Mouse (Mus musculus) macrophage (primary cell): ENCODE results near the gene Rassf4. TPM values are rescaled to one million over a fixed set of nuclear protein-coding genes. Genes with fewer than 3 reads are reported as not detected.

Experiments
- H3K27ac ChIP-seq: fragments of 350-480 bp; formaldehyde crosslinking; 2 replicates; pipeline ENCODE4 v1.9.0; 2021
- H3K36me3 ChIP-seq: fragments of 350-480 bp; formaldehyde crosslinking; 2 replicates; pipeline ENCODE4 v1.9.0; 2021; ENCODE audit errors: inconsistent target
- H3K4me3 ChIP-seq: fragments of 350-480 bp; formaldehyde crosslinking; 2 replicates; pipeline ENCODE4 v1.9.0; 2021; ENCODE audit errors: inconsistent target
- H3K79me2 ChIP-seq: fragments of 350-480 bp; formaldehyde crosslinking; 2 replicates; pipeline ENCODE4 v1.9.0; 2021; ENCODE audit errors: inconsistent target
- WGBS: methylation state at CpG from one replicate; pipeline ENCODE4 v1.1.7; 2026; ENCODE audit warnings: inconsistent platforms; ENCODE audit not compliant: missing documents; 5-methylcytosine and 5-hydroxymethylcytosine counted together
- polyA plus RNA-seq: library from polyadenylated mRNA; stranded (reverse); fragments of 250-400 nt; gene quantifications from 3 replicates; pipeline ENCODE4 v1.2.4, GENCODE M21; 2018; ENCODE audit warnings: inconsistent platforms

The Rassf4 gene
- polyA plus RNA-seq, 1 experiment from 2014 or later, result 138 TPM

GRCm38 (mm10) chr6:116664830-116665229 is 8.9 kb downstream of the Rassf4 start:
- Histone ChIP-seq H3K36me3 (peaks cover 26% of the 10 kb centered on the region), H3K79me2 (peaks cover 100% of the 10 kb centered on the region), H3K4me3 (no peak overlapping the region), H3K27ac (peak overlapping the region; percentile 83)
- 91% methylated on average over 3 of the region's 3 CpGs for WGBS

DNA sequence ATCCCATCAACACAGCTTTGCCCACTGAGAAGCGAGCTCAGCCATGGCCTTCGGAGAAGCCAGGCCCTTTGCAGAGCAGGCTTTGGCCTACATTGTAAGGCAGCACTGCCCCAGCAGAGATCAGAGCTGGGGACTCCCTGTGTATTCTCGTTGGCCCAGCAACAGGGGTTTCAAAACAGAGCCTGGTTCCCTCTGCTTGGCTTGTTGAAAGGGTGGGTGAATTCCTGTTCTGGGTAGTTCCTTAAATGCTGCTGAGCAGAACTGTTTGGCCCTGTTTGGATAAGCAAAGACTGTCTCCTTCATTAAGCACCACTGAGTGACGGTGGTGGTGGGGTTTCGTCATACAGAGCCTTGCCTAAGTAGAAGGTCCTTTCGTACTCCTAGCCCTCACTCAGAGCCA is 9.7 kb downstream of the Rassf4 start:
- Histone ChIP-seq H3K79me2 (peaks cover 100% of the 10 kb centered on the region), H3K27ac (peak overlapping the region; percentile 83), H3K36me3 (peaks cover 34% of the 10 kb centered on the region), H3K4me3 (no peak overlapping the region)
- WGBS, result 21% methylated on average over 6 of the region's 6 CpGs

DNA sequence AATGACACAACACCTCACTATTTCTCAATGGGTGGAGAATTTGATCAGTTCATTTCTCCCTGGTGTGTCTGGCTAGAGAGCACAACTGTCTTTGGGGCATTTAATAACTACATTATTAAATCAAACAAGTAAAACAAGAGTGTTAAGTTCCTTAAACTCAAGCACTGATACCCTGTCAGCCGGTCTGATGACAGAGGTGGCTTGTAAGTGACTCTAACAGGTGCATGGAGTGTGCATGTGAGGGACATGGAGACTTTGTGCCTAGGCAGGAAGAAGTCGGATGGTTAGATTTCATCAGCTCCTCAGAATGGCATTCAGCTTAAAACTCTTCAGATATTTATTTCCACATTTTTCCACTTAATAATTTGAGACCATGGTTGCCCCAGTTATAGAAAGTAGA is 10.4 kb downstream of the Rassf4 start:
- no peak overlapping the region for H3K4me3 ChIP-seq
- peak overlapping the region; percentile 83 for H3K27ac ChIP-seq
- H3K36me3 ChIP-seq, result peaks cover 40% of the 10 kb centered on the region
- peaks cover 93% of the 10 kb centered on the region for H3K79me2 ChIP-seq
- WGBS, result 71% methylated on average over 2 of the region's 2 CpGs

DNA sequence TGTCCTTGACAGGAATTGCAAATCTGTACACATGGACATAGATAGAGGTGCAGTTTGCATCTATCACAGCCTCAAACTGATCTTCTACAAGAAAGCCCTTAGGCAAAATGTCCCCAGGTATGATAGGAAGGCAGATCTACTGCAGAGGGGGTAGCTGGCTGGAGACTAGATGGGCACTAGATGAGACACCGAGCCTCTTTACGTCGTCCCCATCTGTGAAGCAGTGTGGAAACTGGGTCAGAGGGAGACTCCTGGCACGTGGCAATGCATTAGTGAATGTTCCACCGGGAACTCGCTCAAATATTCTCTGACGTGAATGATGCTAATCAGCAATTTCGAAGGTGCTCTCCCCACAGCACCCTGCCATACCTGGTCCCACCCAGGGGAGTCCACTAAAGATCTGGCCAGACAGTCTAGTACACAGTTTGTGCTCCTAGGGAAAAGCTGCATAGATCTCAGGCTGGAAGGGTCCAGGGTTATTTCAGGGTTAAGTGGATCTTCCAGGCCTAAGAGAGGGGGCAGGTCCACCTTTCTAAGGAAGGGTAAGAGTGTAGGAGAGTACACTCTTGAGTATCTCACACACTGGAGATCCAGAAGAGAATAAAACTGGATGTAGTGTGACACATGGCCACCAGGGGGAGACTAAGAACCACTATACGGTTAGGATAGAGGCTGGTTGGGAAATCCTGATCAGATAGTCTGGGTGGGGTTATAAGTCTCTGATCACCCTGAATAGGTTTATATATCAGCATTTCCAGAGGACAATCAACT is 19.9 kb downstream of the Rassf4 start:
- no peak overlapping the region for H3K4me3 ChIP-seq
- peaks cover 77% of the 10 kb centered on the region for H3K36me3 ChIP-seq
- 70% methylated on average over 9 of the region's 9 CpGs for WGBS
- H3K27ac ChIP-seq, result no peak overlapping the region
- H3K79me2 ChIP-seq, result peaks cover 46% of the 10 kb centered on the region; the same call in 1 of the 2 replicates

DNA sequence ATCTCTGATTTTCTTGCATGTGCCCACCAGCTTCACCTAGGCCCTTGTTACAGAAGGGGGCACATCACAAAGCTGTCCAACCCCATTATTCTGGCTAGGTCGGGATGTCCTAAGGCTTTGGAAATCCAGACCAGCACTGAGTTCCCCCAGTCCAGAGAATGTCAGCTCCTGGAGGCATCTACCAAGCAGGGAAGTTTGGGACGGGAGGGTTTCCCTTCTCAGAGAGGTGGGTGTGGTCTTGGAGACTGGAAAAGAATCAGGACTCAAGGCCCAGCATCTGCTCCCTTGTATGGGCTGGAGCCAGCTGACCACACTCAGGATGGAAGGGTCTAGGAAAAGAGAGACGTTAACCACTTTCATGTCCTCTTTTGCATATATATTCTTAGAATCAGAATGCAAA is 20.6 kb downstream of the Rassf4 start:
- 66% methylated on average over 3 of the region's 3 CpGs for WGBS

GRCm38 (mm10) chr6:116651437-116652118 is 22.2 kb downstream of the Rassf4 start:
- 31% methylated on average over 20 of the region's 20 CpGs for WGBS
- Histone ChIP-seq H3K4me3 (no peak overlapping the region), H3K79me2 (peaks cover 46% of the 10 kb centered on the region; the same call in 1 of the 2 replicates), H3K36me3 (peaks cover 77% of the 10 kb centered on the region), H3K27ac (no peak overlapping the region)

More for the DNA sequence above, 20.6 kb downstream of the Rassf4 start:
- Histone ChIP-seq H3K36me3 (peaks cover 76% of the 10 kb centered on the region), H3K79me2 (peaks cover 46% of the 10 kb centered on the region; the same call in 1 of the 2 replicates), H3K4me3 (no peak overlapping the region), H3K27ac (no peak overlapping the region)

DNA sequence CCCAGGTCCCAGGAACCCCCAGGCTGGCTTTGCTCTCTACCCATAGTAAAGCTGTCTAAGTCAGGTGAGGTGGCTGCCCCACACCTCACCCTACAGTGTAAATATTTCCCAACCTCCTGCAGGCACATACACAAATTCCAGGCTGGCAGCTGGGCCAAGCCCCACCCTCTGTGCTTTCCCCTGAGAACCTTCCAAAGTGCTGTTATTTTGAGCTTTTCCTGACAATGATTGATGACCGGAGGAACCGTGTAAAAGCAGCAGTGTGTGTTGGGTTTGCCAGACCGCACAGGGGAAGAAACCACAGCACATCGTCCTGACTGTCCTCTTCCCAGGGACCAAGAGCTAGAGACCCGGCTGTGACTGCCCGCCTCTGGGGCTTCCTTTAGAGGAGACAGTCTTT is 23.3 kb downstream of the Rassf4 start, which contains the start of gene Depp1:
Gene Depp1, plus strand, starts transcription at position 204 of the 400 bp plus-strand sequence.
- Histone ChIP-seq H3K27ac (no peak within 1 kb of the TSS), H3K4me3 (no peak within 1 kb of the TSS), H3K36me3 (peaks cover 83% of the 10 kb centered on the region), H3K79me2 (peaks cover 40% of the 10 kb centered on the region; the same call in 1 of the 2 replicates)
- 39% methylated on average over 6 of the region's 6 CpGs for WGBS

GRCm38 (mm10) chr6:116649811-116650210 is 23.9 kb downstream of the Rassf4 start:
- WGBS, result 57% methylated on average over 7 of the region's 7 CpGs
- Histone ChIP-seq H3K27ac (no peak overlapping the region), H3K4me3 (no peak overlapping the region), H3K36me3 (peaks cover 84% of the 10 kb centered on the region), H3K79me2 (peaks cover 34% of the 10 kb centered on the region; the same call in 1 of the 2 replicates)

DNA sequence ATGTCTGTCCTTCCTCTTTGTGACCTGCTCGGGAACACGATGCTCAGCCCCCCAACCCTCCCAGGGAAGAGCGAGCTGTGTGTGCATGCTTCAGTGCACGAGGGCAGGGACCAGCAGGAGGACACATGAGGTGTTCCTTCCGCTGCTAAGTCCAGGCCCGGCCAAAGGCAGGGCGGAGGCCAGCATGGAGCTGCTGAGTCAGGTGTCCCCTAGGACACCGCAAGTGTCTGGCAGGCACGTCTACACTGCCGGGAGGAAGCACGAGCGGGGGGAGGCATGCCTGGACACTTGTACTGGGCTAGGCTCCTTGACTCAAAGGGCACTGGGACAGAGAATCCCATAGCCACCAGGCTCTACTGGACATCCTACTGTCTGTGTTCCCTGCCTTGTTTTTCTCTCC is 26.0 kb downstream of the Rassf4 start:
- H3K79me2 ChIP-seq, result peaks cover 15% of the 10 kb centered on the region; the same call in 1 of the 2 replicates
- no peak overlapping the region for H3K27ac ChIP-seq
- H3K36me3 ChIP-seq, result peaks cover 92% of the 10 kb centered on the region
- H3K4me3 ChIP-seq, result no peak overlapping the region
- 92% methylated on average over 12 of the region's 12 CpGs for WGBS

- H3K79me2 ChIP-seq, result no peaks in the 10 kb centered on the region; the same call in 1 of the 2 replicates
- H3K4me3 ChIP-seq, result no peak overlapping the region
- peaks cover 93% of the 10 kb centered on the region for H3K36me3 ChIP-seq
- 41% methylated on average over 3 of the region's 3 CpGs for WGBS
- no peak overlapping the region for H3K27ac ChIP-seq
Measured at GRCm38 (mm10) chr6:116644335-116644734, 29.4 kb downstream of the Rassf4 start.

DNA sequence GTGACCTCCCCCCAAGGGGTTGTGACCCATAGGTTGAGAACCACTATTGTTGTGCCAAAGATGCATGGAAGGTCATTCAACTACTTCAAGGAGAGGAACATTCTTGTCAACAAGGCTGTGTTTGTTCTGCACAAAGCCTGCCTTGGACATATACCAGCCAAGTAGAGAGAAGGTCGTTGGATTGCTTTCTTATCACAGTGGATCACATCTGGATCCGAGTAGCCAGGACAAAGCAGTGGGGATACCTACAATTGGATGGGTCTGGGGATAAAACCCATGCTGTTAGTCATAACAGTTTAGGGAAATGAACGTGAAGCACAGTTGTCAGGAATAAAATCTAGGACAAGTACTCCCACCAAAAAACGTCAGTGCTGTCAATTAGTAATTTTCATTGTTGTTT is 29.9 kb downstream of the Rassf4 start:
- 95% methylated on average over 4 of the region's 4 CpGs for WGBS
- Histone ChIP-seq H3K27ac (no peak overlapping the region), H3K36me3 (peaks cover 97% of the 10 kb centered on the region), H3K4me3 (no peak overlapping the region), H3K79me2 (no peaks in the 10 kb centered on the region)

DNA sequence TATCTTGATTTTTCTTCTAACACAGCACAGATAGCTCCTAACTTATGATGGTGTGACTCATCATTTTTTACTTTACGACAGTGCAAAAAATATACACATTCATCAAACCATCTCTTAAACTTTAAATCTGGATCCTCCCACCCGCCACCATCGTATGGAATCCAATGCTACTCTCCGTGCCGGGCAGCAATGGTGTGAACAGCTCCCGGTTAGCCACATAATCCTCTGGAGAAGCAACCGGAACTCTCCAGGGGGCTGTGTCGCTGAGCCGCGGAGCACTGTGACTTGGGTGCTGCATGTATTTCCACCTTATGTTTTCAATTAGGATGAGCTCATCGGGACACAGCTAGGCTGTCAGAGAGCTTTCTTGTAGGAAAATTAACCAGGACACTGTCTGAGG is 30.8 kb downstream of the Rassf4 start:
- Histone ChIP-seq H3K79me2 (no peaks in the 10 kb centered on the region), H3K36me3 (peaks cover 99% of the 10 kb centered on the region), H3K27ac (no peak overlapping the region), H3K4me3 (no peak overlapping the region)
- WGBS, result 98% methylated on average over 11 of the region's 11 CpGs

DNA sequence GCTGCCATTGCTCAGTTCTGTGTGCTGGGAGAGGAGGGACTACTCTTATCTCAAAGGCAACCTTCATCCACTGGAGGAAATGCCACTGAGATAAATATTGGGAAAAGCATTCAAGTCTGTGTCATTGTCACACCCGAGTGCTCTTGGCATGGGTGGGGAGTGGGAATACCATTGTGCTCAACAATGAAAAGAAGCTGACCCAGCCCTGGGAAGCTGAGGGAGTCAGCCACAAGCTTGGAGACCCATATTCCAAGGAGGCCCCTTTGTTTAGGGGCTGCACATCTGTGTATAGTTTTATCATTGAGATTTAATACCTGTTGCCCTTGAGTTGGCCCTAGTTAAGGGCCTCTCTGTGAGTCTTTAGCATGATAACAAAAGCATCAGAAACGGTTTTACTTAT is 34.1 kb downstream of the Rassf4 start:
- Histone ChIP-seq H3K36me3 (peaks cover 97% of the 10 kb centered on the region), H3K79me2 (no peaks in the 10 kb centered on the region), H3K27ac (no peak overlapping the region), H3K4me3 (no peak overlapping the region)
- 100% methylated on average over 2 of the region's 2 CpGs for WGBS

GRCm38 (mm10) chr6:116638871-116639270 is 34.9 kb downstream of the Rassf4 start:
- Histone ChIP-seq H3K79me2 (no peaks in the 10 kb centered on the region), H3K27ac (no peak overlapping the region), H3K36me3 (peaks cover 97% of the 10 kb centered on the region), H3K4me3 (no peak overlapping the region)
- WGBS, result 91% methylated on average over 2 of the region's 2 CpGs

- Histone ChIP-seq H3K27ac (no peak overlapping the region), H3K36me3 (peaks cover 84% of the 10 kb centered on the region), H3K79me2 (no peaks in the 10 kb centered on the region), H3K4me3 (no peak overlapping the region)
- WGBS, result 93% methylated on average over 4 of the region's 5 CpGs
Measured at GRCm38 (mm10) chr6:116637496-116637895, 36.3 kb downstream of the Rassf4 start.
